Mouse (Mus musculus): ENCODE measurements around the gene Thrb. TPM values are rescaled to one million over a fixed set of nuclear protein-coding genes. Genes with fewer than 3 reads are reported as not detected.

Thrb gene
- total and polyA plus RNA-seq, 3 experiments = not detected

DNA sequence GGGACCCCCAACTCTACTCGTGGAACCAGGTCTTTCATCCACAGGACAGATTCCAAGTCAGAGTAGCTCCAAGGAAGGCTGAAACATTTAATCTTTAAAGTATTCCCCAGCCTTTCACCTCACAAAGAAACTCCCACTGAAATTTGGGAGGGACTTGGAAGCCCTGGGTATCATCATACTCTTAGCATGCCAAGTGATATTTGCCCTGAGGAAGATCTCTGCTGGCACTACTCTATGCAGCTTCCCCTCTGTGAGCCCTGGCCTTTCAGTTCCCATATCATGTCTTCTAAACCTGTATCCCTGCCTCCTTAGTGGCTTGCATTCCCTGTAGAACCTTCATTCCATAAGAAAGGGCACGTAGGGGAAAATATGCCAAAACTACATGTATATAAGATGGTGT lies 68.8 kb downstream of the Thrb start:
- no peaks in the 10 kb centered on the region for H3K79me2 ChIP-seq (ENCODE audit: control insufficient read depth, insufficient read depth, low read length, poor library complexity)
- no peak overlapping the region for H3K4me3 ChIP-seq (ENCODE audit: control insufficient read depth in 1 of 2, insufficient read depth in 1 of 2, low read depth in 2 of 2, low read length in 2 of 2)
- no peak for TF ChIP-seq GATA1 (IDR thresholded peaks at IDR 0.05; ENCODE audit: low read depth, low read length)
- no peak for TF ChIP-seq TCF12 (IDR thresholded peaks at IDR 0.05; ENCODE audit: low read depth, low read length)
- no peak for TF ChIP-seq TAL1 (IDR thresholded peaks at IDR 0.05; ENCODE audit: low read length)
- TF ChIP-seq MAFK (IDR thresholded peaks at IDR 0.05; ENCODE audit: borderline replicate concordance, low read depth, low read length) = no peak
- TF ChIP-seq EP300 (IDR thresholded peaks at IDR 0.05; ENCODE audit: low read depth in 1 of 2, low read length in 2 of 2) = no peak
- no peak for TF ChIP-seq ZKSCAN1 (IDR thresholded peaks at IDR 0.05; ENCODE audit: low read depth, low read length)
- TF ChIP-seq CHD2 (IDR thresholded peaks at IDR 0.05; ENCODE audit: low read length) = no peak
- TF ChIP-seq NRF1 (IDR thresholded peaks at IDR 0.05; ENCODE audit: insufficient read depth, low read depth, low read length, poor library complexity, severe bottlenecking) = no peak
- TF ChIP-seq KAT2A (conservative IDR thresholded peaks at IDR 0.05; ENCODE audit: low read depth, low read length) = no peak
- no peak for TF ChIP-seq POLR2AphosphoS5 (IDR thresholded peaks at IDR 0.05; ENCODE audit: borderline replicate concordance, low read depth, low read length)
- TF ChIP-seq CHD1 (IDR thresholded peaks at IDR 0.05; ENCODE audit: low read depth, low read length) = no peak
- TF ChIP-seq USF2 (IDR thresholded peaks at IDR 0.05; ENCODE audit: borderline replicate concordance in 1 of 2, insufficient read depth in 1 of 2, low read depth in 1 of 2, low read length in 2 of 2) = no peak
- no peak for TF ChIP-seq ELF1 (IDR thresholded peaks at IDR 0.05; ENCODE audit: low read depth, low read length)
- TF ChIP-seq TBP (IDR thresholded peaks at IDR 0.05; ENCODE audit: low read depth, low read length) = no peak
- TF ChIP-seq JUND (IDR thresholded peaks at IDR 0.05; ENCODE audit: low read depth, low read length) = no peak
- no peak for TF ChIP-seq ZNF384 (IDR thresholded peaks at IDR 0.05; ENCODE audit: low read depth, low read length)
- no peak for TF ChIP-seq POLR2A (IDR thresholded peaks at IDR 0.05; ENCODE audit: control insufficient read depth in 1 of 2, insufficient read depth in 1 of 2, low read depth in 1 of 2, low read length in 2 of 2, poor library complexity in 1 of 2)
- TF ChIP-seq MXI1 (IDR thresholded peaks at IDR 0.05; ENCODE audit: low read depth, low read length) = no peak
- TF ChIP-seq MYB (IDR thresholded peaks at IDR 0.05; ENCODE audit: low read depth, low read length) = no peak
- no peak for TF ChIP-seq RCOR1 (IDR thresholded peaks at IDR 0.05; ENCODE audit: low read depth, low read length)
- H3K36me3 ChIP-seq (ENCODE audit: control insufficient read depth in 1 of 2, insufficient read depth in 2 of 2, low read length in 2 of 2) = no peaks in the 10 kb centered on the region
- H3K9me3 ChIP-seq (replicated peaks; ENCODE audit: insufficient read depth, low read length) = no peaks in the 10 kb centered on the region
- no peaks in the 10 kb centered on the region for H3K4me1 ChIP-seq (ENCODE audit: control insufficient read depth in 1 of 2, insufficient read depth in 2 of 2, low read length in 2 of 2)
- DNase-seq (ENCODE audit: low read depth, low spot score) = no peak
- H3K9ac ChIP-seq (ENCODE audit: control insufficient read depth, low read depth, low read length, poor library complexity, severe bottlenecking) = no peak overlapping the region
- H3K27me3 ChIP-seq (ENCODE audit: control insufficient read depth in 1 of 2, insufficient read depth in 2 of 2, low read length in 2 of 2) = no peaks in the 10 kb centered on the region
- H3K27ac ChIP-seq (ENCODE audit: control insufficient read depth, low read depth, low read length) = no peak overlapping the region

DNA sequence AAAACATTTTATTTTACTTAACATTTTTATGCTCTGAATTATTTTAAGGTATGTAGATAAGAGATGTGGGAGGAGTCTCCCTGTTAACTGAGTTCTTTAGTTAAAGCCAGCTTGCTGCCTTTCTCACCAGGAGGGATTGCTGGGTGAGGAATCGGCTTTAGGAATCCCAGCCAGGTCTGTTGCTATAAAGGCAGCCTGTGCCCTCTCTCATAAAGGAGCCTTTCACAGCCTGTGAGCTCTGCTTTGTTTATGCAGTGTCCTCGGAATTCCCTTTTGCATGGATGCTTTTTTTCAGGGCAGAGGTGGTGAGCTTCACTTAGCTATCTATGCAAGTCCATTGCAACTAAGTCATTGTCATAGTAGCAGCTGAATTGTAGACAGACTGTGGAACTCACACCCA lies 71.0 kb downstream of the Thrb start:
- Histone ChIP-seq H3K9ac (ENCODE audit: control insufficient read depth, low read depth, low read length, poor library complexity, severe bottlenecking) (no peak overlapping the region), H3K27me3 (ENCODE audit: control insufficient read depth in 1 of 2, insufficient read depth in 2 of 2, low read length in 2 of 2) (no peaks in the 10 kb centered on the region)
- no peak for DNase-seq (ENCODE audit: low read depth, low spot score)

More for the DNA sequence above, 71.0 kb downstream of the Thrb start:
- H3K4me3 ChIP-seq (ENCODE audit: control insufficient read depth in 1 of 2, insufficient read depth in 1 of 2, low read depth in 2 of 2, low read length in 2 of 2) = no peak overlapping the region
- TF ChIP-seq MYB (IDR thresholded peaks at IDR 0.05; ENCODE audit: low read depth, low read length) (no peak), USF2 (IDR thresholded peaks at IDR 0.05; ENCODE audit: borderline replicate concordance in 1 of 2, insufficient read depth in 1 of 2, low read depth in 1 of 2, low read length in 2 of 2) (no peak), POLR2AphosphoS2 (IDR thresholded peaks at IDR 0.05; ENCODE audit: low read length) (no peak), BHLHE40 (IDR thresholded peaks at IDR 0.05; ENCODE audit: borderline replicate concordance, low read depth, low read length) (no peak), POLR2A (IDR thresholded peaks at IDR 0.05; ENCODE audit: control insufficient read depth in 1 of 2, insufficient read depth in 1 of 2, low read depth in 1 of 2, low read length in 2 of 2, poor library complexity in 1 of 2) (no peak), EP300 (IDR thresholded peaks at IDR 0.05; ENCODE audit: low read depth in 1 of 2, low read length in 2 of 2) (no peak), USF1 (IDR thresholded peaks at IDR 0.05; ENCODE audit: low read depth, low read length) (no peak), MAX (IDR thresholded peaks at IDR 0.05; ENCODE audit: low read length) (no peak), KAT2A (conservative IDR thresholded peaks at IDR 0.05; ENCODE audit: low read depth, low read length) (no peak), TCF12 (IDR thresholded peaks at IDR 0.05; ENCODE audit: low read depth, low read length) (no peak), MAZ (IDR thresholded peaks at IDR 0.05; ENCODE audit: low read depth, low read length) (no peak), GATA1 (IDR thresholded peaks at IDR 0.05; ENCODE audit: low read depth, low read length) (no peak), MEF2A (IDR thresholded peaks at IDR 0.05; ENCODE audit: extremely low read depth, insufficient replicate concordance, low read depth, low read length, poor library complexity, severe bottlenecking) (no peak), POLR2AphosphoS5 (IDR thresholded peaks at IDR 0.05; ENCODE audit: borderline replicate concordance, low read depth, low read length) (no peak), ZMIZ1 (IDR thresholded peaks at IDR 0.05; ENCODE audit: low read depth, low read length) (no peak), NELFE (IDR thresholded peaks at IDR 0.05; ENCODE audit: low read depth, low read length) (no peak), TBP (IDR thresholded peaks at IDR 0.05; ENCODE audit: low read depth, low read length) (no peak), GABPA (IDR thresholded peaks at IDR 0.05; ENCODE audit: low read depth, low read length) (no peak), SMC3 (IDR thresholded peaks at IDR 0.05; ENCODE audit: low read depth, low read length) (no peak), ZNF384 (IDR thresholded peaks at IDR 0.05; ENCODE audit: low read depth, low read length) (no peak)
- no peaks in the 10 kb centered on the region for H3K36me3 ChIP-seq (ENCODE audit: control insufficient read depth in 1 of 2, insufficient read depth in 2 of 2, low read length in 2 of 2)
- H3K9me3 ChIP-seq (replicated peaks; ENCODE audit: insufficient read depth, low read length) = no peaks in the 10 kb centered on the region
- no peaks in the 10 kb centered on the region for H3K79me2 ChIP-seq (ENCODE audit: control insufficient read depth, insufficient read depth, low read length, poor library complexity)
- no peak overlapping the region for H3K27ac ChIP-seq (ENCODE audit: control insufficient read depth, low read depth, low read length)
- no peaks in the 10 kb centered on the region for H3K4me1 ChIP-seq (ENCODE audit: control insufficient read depth in 1 of 2, insufficient read depth in 2 of 2, low read length in 2 of 2)
